Mouse (Mus musculus): ENCODE data around the gene Etl4.

Etl4 gene

DNA sequence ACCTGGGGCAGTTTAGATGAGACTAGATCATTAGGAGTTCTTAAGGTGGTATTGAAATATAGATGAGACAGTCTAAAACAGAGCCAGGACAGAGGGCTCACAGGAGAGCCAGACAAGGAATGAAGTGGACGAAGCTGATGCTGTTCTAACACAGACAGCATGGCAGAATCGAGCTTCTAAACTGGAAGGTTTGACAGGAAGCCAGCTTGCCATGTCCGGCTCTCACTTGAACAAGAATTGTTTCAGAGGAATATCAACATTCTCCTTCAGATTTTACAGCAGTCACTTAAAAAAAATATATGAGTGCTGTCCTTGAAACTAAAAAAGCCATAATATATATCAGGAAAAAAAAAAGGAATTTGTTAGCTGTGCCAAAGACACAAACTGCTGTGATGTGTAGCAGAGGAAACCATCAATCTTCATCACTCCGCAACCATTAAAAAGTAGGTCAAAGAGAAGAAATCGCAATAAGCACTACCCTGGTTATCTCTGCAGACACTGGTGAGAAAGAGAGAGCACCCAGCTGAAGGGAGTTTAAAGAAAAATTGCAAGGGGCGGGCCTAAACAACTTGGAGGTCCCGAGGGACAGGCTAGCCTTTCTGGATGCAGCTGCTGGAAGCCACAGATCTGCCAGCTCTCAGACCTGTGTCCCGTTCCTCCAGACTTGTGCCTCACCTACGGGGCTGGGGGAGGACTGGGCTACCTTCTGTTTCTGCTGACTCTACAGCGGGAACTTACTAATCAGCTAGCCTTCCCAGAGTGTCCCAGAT is 534.3 kb downstream of the Etl4 start:
- DNase-seq (ENCODE audit: low spot score) = no peak

DNA sequence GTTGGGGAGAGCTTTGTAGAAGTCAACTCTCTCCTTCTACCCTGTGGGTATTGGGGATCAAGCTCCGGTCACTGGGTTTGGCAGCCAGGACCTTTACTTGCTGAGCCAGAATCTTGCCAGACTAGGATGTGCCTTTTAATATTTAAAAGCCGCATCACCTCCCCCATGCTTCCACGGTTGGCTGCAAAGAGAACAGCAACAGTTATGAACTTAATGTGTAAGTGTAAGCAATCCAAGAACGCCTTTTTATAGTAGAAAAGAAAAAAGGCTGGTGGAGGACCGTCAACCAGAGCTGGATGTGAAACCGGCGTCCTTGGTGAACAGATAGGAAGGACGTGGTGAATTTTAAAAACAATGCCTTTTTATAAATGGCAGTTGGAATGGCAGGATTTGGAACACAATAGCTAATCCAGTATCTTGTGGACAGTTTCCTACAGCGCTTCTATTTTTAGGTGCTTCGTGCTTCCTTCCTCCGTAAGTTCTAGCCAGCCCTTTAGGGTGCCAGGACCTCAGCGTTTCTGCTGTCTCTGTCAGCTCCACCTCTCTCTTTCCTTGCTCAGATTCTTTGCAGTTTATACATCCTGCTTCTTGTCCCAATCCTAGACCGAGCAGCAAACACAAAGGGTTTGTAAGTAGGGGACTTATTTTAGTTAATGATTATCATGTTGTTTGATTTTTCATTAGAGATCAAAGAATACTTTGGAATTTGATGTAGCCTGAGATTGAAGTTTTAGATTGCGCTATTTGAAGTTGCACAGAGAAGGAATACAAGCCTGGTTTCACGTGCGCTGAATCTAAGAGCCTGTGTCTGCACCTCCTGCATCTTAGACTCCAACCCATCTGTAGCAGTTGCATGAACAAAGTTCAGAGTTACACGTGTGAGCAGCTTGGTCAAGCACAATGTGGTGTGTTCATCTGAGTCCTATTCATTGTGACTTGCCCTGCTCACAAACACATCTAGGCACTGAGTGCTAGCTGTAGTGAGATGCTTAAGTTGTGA is 535.9 kb downstream of the Etl4 start:
- DNase-seq (ENCODE audit: low spot score) = no peak

DNA sequence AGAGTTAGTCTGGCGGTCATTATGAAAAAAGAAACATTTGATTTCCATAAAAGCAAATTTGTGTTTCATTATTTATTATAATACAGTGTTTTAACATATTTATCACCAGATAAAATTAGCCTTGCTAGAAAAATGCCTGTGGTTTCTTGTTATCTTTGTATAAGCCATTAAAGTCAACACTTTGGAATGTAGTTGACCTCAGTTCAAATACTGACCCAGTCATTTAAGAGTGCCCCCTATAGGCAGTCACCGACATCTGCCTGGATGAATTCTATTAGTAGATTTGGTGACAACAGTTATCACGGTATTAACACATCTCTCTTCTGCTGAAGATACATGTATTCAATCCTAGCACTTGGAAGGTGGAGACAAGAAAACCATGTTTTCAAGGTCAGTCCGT is 536.6 kb downstream of the Etl4 start:
- DNase-seq (ENCODE audit: low spot score) = no peak

- no peak for DNase-seq (ENCODE audit: low spot score)
These were observed 541.4 kb downstream of the Etl4 start for GRCm38 (mm10) chr2:20450945-20451344.

DNA sequence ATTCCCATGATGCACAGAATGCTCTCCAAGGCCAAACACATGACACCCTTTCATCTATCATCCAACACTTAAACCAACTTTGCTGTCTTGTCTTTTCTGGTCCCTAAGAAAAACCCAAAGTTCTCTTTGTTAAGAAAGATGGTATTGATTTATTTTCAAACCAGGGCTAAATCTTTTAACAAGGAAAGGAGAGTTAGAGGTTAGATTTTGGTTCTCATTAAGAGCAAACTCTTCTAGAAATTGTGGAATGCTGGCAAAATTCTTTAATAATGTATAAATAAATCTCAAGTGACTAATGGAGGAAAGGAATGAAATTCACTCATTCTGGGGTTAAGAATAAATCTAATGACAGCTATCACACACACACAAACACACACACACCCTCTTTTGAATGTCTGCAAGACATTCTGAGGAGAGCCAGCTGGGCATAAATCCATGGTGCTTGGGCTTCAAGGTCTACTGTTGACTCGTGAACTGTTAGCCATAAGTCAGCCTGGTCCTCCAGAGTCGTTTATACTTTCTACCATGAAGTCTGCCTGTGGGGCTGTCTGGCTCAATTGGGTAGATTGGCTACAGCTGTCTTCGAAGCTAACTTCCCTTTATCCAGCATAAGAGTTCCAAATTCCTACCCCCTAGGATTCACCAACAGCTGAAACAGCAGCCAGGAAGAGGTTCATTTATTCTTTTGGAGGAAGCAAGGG is 544.1 kb downstream of the Etl4 start:
- no peak for DNase-seq (ENCODE audit: low spot score)

- DNase-seq (ENCODE audit: low spot score) = no peak
These were observed 569.6 kb downstream of the Etl4 start for GRCm38 (mm10) chr2:20479199-20479598.

- DNase-seq (ENCODE audit: low spot score) = no peak
These were observed 576.7 kb downstream of the Etl4 start for GRCm38 (mm10) chr2:20486137-20486788.

- no peak for DNase-seq (ENCODE audit: low spot score)
These were observed 579.5 kb downstream of the Etl4 start for GRCm38 (mm10) chr2:20489090-20489489.

GRCm38 (mm10) chr2:20492125-20492524 is 582.5 kb downstream of the Etl4 start:
- no peak for DNase-seq (ENCODE audit: low spot score)

- DNase-seq (ENCODE audit: low spot score) = no peak
These were observed 584.2 kb downstream of the Etl4 start for GRCm38 (mm10) chr2:20493806-20494205.

DNA sequence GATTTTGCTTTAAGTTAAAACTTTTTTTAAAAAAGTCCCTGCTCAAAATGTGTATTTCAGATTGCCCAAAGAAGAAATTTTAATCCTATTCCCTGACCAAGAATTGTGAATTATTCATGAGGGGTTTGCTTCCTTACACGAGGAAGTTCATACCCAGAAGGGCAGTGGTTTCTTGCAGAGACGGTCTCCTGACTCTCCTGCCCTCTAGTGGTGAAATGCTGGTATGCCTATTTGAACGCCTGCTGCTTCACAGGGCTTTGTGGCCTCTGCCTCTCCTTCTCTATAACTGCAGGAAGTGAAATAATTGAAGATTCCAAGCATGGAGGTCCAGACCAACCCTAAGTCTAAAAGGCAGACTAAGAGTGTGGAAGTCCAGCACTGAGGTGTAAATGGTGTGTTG is 585.1 kb downstream of the Etl4 start:
- DNase-seq (ENCODE audit: low spot score) = peak; percentile 46

DNA sequence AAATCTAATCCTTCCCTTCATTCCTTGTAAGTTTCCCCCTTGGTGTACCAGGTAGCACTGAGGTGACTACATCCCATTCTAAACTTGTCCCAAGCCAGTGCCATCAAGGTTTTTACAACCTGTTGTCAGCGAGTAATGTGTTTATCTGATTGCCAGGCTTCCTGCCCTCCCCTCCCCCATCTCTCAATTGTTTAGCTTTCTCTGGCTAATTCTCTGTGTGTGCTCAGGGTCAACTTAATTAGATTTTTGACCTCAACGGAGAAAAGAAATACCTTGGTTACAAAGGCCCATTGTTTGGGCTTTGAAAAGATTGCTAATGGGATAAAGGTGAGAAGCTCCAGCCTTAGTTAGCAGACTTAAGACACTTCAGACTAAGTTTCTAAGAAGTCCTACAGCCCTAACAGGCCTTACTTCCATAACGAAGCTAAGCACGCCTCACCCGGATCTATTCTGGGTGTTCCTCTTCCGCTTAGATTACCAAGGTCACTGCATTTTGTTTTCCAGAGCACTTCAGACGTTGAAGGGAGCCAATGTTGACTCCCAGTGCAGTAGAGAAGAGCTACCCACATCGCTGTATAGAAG is 586.7 kb downstream of the Etl4 start:
- no peak for DNase-seq (ENCODE audit: low spot score)

GRCm38 (mm10) chr2:20507832-20508723 is 598.5 kb downstream of the Etl4 start:
- DNase-seq (ENCODE audit: low spot score) = no peak

- DNase-seq (ENCODE audit: low spot score) = no peak
These were observed 599.1 kb downstream of the Etl4 start for GRCm38 (mm10) chr2:20508724-20509052.

- no peak for DNase-seq (ENCODE audit: low spot score)
These were observed 600.5 kb downstream of the Etl4 start for GRCm38 (mm10) chr2:20510061-20510460.

DNA sequence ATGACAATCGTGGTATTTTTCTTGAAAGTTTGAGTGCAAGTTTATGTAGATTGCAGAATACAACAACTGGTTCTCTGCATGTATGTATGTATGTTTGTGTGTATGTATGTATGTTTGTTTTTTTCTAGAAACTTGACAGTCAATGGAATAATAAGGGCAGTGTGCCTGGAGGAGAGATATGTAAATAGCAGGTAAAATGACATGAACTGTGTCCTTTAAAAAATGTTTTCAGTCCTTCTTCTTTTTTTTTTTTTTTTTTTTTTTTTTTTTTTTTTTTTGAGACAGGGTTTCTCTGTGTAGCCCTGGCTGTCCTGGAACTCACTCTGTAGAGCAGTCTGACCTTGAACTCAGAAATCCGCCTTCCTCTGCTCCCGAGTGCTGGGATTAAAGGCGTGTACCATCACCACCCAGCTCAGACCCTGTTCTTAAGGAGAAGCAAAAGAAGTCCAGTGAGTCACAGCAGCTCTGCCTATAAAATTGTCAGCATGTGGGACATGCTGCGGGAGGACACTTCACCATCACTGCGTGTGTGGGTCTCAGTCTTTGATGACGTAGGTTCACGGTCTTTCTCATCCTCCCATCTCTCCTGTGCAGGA is 606.8 kb downstream of the Etl4 start:
- DNase-seq (ENCODE audit: low spot score) = no peak

GRCm38 (mm10) chr2:20517853-20518252 is 608.3 kb downstream of the Etl4 start:
- DNase-seq (ENCODE audit: low spot score) = no peak

GRCm38 (mm10) chr2:20518506-20518905 is 608.9 kb downstream of the Etl4 start:
- no peak for DNase-seq (ENCODE audit: low spot score)

- peak; percentile 57 for DNase-seq (ENCODE audit: low spot score)
These were observed 610.0 kb downstream of the Etl4 start for GRCm38 (mm10) chr2:20519447-20520098.

DNA sequence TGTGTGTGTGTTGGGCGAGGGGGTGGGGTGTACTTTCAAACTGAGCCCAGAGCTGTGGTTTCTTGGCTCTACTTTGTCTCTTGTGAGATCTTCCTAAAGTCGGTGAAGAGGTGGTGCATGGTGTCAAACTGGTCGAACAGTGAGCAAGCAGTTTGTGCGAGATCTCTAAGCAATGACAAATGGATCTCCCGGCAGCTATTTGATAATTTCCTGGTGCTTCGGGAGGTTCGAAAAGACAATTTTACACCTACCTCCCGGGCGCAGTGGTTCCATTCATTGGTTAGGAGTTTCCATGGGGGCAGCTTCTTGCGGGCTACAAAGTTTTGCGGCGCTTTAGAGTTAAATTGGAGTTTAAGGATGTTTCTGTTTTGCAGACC is 610.5 kb downstream of the Etl4 start:
- no peak for DNase-seq (ENCODE audit: low spot score)
